Mouse (Mus musculus) forebrain, postnatal 0 days (tissue): ENCODE measurements around the gene Gm48552. TPM values are rescaled to one million over a fixed set of nuclear protein-coding genes. Genes with fewer than 3 reads are reported as not detected.

Experiments used
- ATAC-seq: fragments of 200-750 bp; cut with Nextera tagmentation; 2 replicates; pipeline ENCODE4 v1.8.0; 2017; ENCODE audit warnings: mild to moderate bottlenecking, moderate library complexity
- DNase-seq: peaks from one replicate; pipeline ENCODE4 v3.0.0-alpha.2; 2015
- H3K27ac ChIP-seq: fragments of 300-500 bp; sonication (generic); 2 replicates; pipeline ENCODE4 v1.5.1; 2014; ENCODE audit warnings: low read depth, mild to moderate bottlenecking, antibody characterized with exemption, low read length, moderate library complexity, mixed read lengths
- H3K27me3 ChIP-seq: fragments of 300-500 bp; sonication (generic); 2 replicates; pipeline ENCODE4 v1.6.1; 2014; ENCODE audit warnings: mild to moderate bottlenecking, low read length, mixed read lengths; ENCODE audit not compliant: insufficient read depth
- H3K36me3 ChIP-seq: fragments of 300-500 bp; sonication (generic); 2 replicates; pipeline ENCODE4 v1.6.1; 2014; ENCODE audit warnings: mild to moderate bottlenecking, moderate library complexity; ENCODE audit not compliant: insufficient read depth
- H3K4me1 ChIP-seq: fragments of 300-500 bp; sonication (generic); 2 replicates; pipeline ENCODE4 v1.6.1; 2014; ENCODE audit warnings: antibody characterized with exemption; ENCODE audit not compliant: insufficient read depth
- H3K4me2 ChIP-seq: fragments of 300-500 bp; sonication (generic); 2 replicates; pipeline ENCODE4 v1.6.1; 2014; ENCODE audit warnings: low read depth, mild to moderate bottlenecking, moderate library complexity
- H3K4me3 ChIP-seq: fragments of 300-500 bp; sonication (generic); 2 replicates; pipeline ENCODE4 v1.5.1; 2014; ENCODE audit warnings: low read depth, low read length, mixed read lengths
- H3K9ac ChIP-seq: fragments of 300-500 bp; sonication (generic); 2 replicates; pipeline ENCODE4 v1.6.1; 2014; ENCODE audit warnings: mild to moderate bottlenecking
- H3K9me3 ChIP-seq: fragments of 300-500 bp; sonication (generic); 2 replicates; pipeline ENCODE4 v1.6.1; 2016; ENCODE audit warnings: low read length
- CTCF ChIP-seq: sonication (generic); IDR thresholded peaks from 2 replicates; pipeline ENCODE4 v1.5.1; 2016; ENCODE audit warnings: antibody characterized with exemption, control low read depth, low read depth
- WGBS: fragments of 180-500 bp; shearing (Covaris S2); extraction: QIAGEN DNeasy Blood & Tissue Kit; methylation state at CpG from one replicate; pipeline ENCODE4 v1.1.7; 2014; 5-methylcytosine and 5-hydroxymethylcytosine counted together
- polyA plus RNA-seq: library from polyadenylated mRNA; unstranded; fragments of >200 nt; fragmentation: Nextera tagmentation; extraction: Ambion mirVana; gene quantifications from 2 replicates; pipeline ENCODE4 v1.2.1, GENCODE M21; 2015
- total RNA-seq: library from RNA; depleted of rRNA; stranded (reverse); fragments of >200 nt; gene quantifications from 2 replicates; pipeline ENCODE4 v1.2.3, GENCODE M21; 2014

Gene Gm48552
- total and polyA plus RNA-seq, 2 experiments from 2014 or later = 3.7 to 16.6 TPM

GRCm38 (mm10) chr10:81385603-81386306, 3.0 kb upstream of the Gm48552 start:
- Histone ChIP-seq H3K27me3 (no peaks in the 10 kb centered on the region), H3K36me3 (peaks cover 36% of the 10 kb centered on the region), H3K9ac (no peak overlapping the region), H3K4me3 (no peak overlapping the region), H3K27ac (no peak overlapping the region), H3K4me1 (peaks cover 11% of the 10 kb centered on the region), H3K9me3 (no peaks in the 10 kb centered on the region), H3K4me2 (peak overlapping the region; percentile 85)
- ATAC-seq (no peak), DNase-seq (no peak)
- no peak for TF ChIP-seq CTCF
- WGBS = 80% methylated on average over 22 of the region's 22 CpGs

GRCm38 (mm10) chr10:81387716-81388115, 1.1 kb upstream of the Gm48552 start:
- Histone ChIP-seq H3K27ac (no peak overlapping the region), H3K4me3 (no peak overlapping the region), H3K36me3 (peaks cover 39% of the 10 kb centered on the region), H3K4me2 (no peak overlapping the region), H3K9ac (no peak overlapping the region), H3K27me3 (no peaks in the 10 kb centered on the region), H3K9me3 (no peaks in the 10 kb centered on the region), H3K4me1 (peaks cover 11% of the 10 kb centered on the region)
- WGBS = 93% methylated on average over 20 of the region's 20 CpGs
- no peak for ATAC-seq
- no peak for DNase-seq
- TF ChIP-seq CTCF = no peak

GRCm38 (mm10) chr10:81389373-81389772, 568 bp downstream of the Gm48552 start:
- Histone ChIP-seq H3K9ac (no peak overlapping the region), H3K4me3 (no peak overlapping the region), H3K4me1 (peaks cover 11% of the 10 kb centered on the region), H3K27me3 (no peaks in the 10 kb centered on the region), H3K4me2 (no peak overlapping the region), H3K27ac (no peak overlapping the region), H3K36me3 (peaks cover 39% of the 10 kb centered on the region), H3K9me3 (no peaks in the 10 kb centered on the region)
- no peak for TF ChIP-seq CTCF
- 0 out of 2 replicates have a peak, but pooled peaks have one; percentile 3 for ATAC-seq
- WGBS = 50% methylated on average over 3 of the region's 3 CpGs
- DNase-seq = no peak

- Histone ChIP-seq H3K9ac (no peak overlapping the region), H3K4me1 (peaks cover 5% of the 10 kb centered on the region), H3K27me3 (no peaks in the 10 kb centered on the region), H3K4me2 (no peak overlapping the region), H3K9me3 (no peaks in the 10 kb centered on the region), H3K36me3 (peaks cover 39% of the 10 kb centered on the region), H3K27ac (no peak overlapping the region), H3K4me3 (no peak overlapping the region)
- WGBS = 62% methylated on average over 23 of the region's 23 CpGs
- peak; percentile 75 for DNase-seq
- peak; percentile 76 for ATAC-seq
- peak; percentile 90 for TF ChIP-seq CTCF
These were observed 1.2 kb downstream of the Gm48552 start for GRCm38 (mm10) chr10:81389801-81390677.

- H3K9me3 ChIP-seq = no peaks in the 10 kb centered on the region
- no peak for ATAC-seq
- H3K9ac ChIP-seq = no peak overlapping the region
- H3K4me2 ChIP-seq = no peak overlapping the region
- H3K27me3 ChIP-seq = no peaks in the 10 kb centered on the region
- no peak for TF ChIP-seq CTCF
- H3K36me3 ChIP-seq = peaks cover 38% of the 10 kb centered on the region
- WGBS = 89% methylated on average over 13 of the region's 13 CpGs
- no peak overlapping the region for H3K27ac ChIP-seq
- no peak for DNase-seq
- no peak overlapping the region for H3K4me3 ChIP-seq
- H3K4me1 ChIP-seq = no peaks in the 10 kb centered on the region
These were observed 1.8 kb downstream of the Gm48552 start for GRCm38 (mm10) chr10:81390678-81390965.

- H3K9ac ChIP-seq = no peak overlapping the region
- H3K4me1 ChIP-seq = no peaks in the 10 kb centered on the region
- H3K4me3 ChIP-seq = no peak overlapping the region
- ATAC-seq (no peak), DNase-seq (no peak)
- no peak for TF ChIP-seq CTCF
- peaks cover 21% of the 10 kb centered on the region for H3K36me3 ChIP-seq
- no peaks in the 10 kb centered on the region for H3K9me3 ChIP-seq
- 86% methylated on average over 6 of the region's 6 CpGs for WGBS
- no peak overlapping the region for H3K27ac ChIP-seq
- H3K27me3 ChIP-seq = no peaks in the 10 kb centered on the region
- H3K4me2 ChIP-seq = no peak overlapping the region
These were observed 3.5 kb downstream of the Gm48552 start for GRCm38 (mm10) chr10:81392270-81392669.

- 71% methylated on average over 14 of the region's 14 CpGs for WGBS
- no peak within 1 kb of the TSS for H3K27ac ChIP-seq
These were observed 4.0 kb downstream of the Gm48552 start, which contains the start of gene Smim24 for GRCm38 (mm10) chr10:81392781-81393185. Smim24 (plus strand) TSS chr10:81393051.

More at GRCm38 (mm10) chr10:81392781-81393185, 4.0 kb downstream of the Gm48552 start, which contains the start of gene Smim24:
- H3K4me3 ChIP-seq = no peak within 1 kb of the TSS
- DNase-seq (no peak), ATAC-seq (no peak)
- no peaks in the 10 kb centered on the region for H3K9me3 ChIP-seq
- no peaks in the 10 kb centered on the region for H3K27me3 ChIP-seq
- TF ChIP-seq CTCF = no peak
- H3K36me3 ChIP-seq = peaks cover 16% of the 10 kb centered on the region
- H3K4me1 ChIP-seq = no peaks in the 10 kb centered on the region
- H3K4me2 ChIP-seq = peak within 1 kb of the TSS; percentile 43
- peak within 1 kb of the TSS; percentile 25 for H3K9ac ChIP-seq
